Mouse (Mus musculus): ENCODE measurements around the gene Pdia5.

GRCm38 (mm10) chr16:35470096-35470495 is 20.6 kb downstream of the Pdia5 start:
- TF ChIP-seq CTCF (IDR thresholded peaks at IDR 0.05; ENCODE audit: low read depth, low read length) (no peak), POLR2A (IDR thresholded peaks at IDR 0.05; ENCODE audit: insufficient read depth, low read length) (no peak)
